Mouse (Mus musculus) frontal cortex, adult 2 months (tissue): ENCODE measurements around the gene Hdac1. TPM values are rescaled to one million over a fixed set of nuclear protein-coding genes. Genes with fewer than 3 reads are reported as not detected.

Experiments
- DNase-seq, 2 experiments: peaks; one replicate each; pipeline ENCODE4 v3.0.0; 2022; ENCODE audit warnings: low spot score in 1 of 2; ENCODE audit errors: extremely low spot score in 1 of 2
- polyA plus RNA-seq: library from polyadenylated mRNA; depleted of rRNA; stranded (reverse); fragments of >200 nt; gene quantifications from 2 replicates; pipeline ENCODE4 v1.2.3, GENCODE M21; 2012

Hdac1 gene
- polyA plus RNA-seq, 1 experiment, result 70.6 TPM

DNA sequence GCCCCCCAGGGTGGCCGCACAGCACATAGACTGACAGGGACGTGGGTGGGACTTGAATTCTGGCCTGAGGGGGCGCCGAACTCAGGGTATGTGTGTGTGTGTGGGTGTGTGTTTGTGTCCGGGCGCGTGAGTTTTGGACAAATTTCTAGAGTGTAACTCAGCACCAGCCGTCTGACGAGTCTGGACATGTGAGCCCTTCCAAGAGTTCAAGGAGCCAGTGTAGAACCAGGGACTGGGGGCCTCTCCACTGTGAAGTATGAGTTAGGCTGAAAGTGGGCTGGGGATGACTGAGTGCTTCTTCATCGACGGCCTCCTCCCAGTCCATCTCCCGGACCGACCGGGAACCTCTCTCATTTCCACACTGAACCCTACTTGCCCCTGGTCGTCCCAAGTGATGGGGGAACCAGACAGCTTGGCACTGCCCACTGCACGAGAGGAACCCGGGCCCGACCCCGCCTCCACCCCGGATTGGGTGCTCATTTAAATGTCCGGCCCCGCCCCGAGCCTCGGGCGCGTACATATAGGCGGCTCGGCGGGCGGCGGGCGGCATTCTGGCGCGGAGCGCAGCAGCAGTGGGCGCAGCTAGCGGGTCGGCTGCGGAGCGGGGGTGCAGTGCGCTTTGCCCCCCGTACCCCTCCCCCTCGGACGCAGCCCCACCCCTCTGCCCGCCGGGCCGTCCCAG lies 29.3 kb downstream of the Hdac1 start, which contains the start of gene Marcksl1:
Marcksl1 (plus strand) TSS at position 496 of the 682 bp plus-strand sequence.
- peak in 1 of 2 experiments; percentile 74 for DNase-seq

DNA sequence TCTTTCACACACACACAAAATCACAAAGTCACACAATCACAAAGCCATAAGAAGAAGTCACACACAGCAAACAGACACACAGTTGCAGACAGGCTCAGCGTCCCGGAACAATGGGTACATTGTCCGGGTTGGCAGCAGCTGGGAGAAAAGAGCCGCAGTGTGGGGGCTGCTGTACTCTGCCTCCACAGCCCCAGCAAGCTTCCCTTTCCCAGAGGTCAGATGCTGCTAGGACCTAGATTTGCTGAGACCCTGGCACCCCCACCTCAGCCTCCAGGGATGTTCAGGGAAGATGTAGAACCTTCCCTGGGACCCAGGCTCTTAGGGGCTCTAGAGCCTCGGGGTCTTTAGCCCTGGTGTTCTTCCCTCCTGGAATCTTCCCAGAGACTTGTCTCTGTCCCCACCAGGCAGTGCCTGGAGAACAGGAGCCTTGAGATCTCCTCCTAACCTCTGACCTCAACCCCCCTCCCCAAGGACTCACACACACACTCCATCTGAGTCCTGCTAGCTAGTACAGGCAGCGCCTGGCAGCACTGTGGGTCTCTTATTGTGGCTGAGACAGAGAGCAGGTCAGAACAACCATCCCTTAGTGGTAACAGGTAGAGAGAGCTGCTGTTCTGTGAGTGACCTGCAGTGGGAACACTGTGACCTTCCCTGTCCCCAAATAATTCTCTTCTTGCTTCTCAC lies 31.0 kb downstream of the Hdac1 start:
- no peak for DNase-seq

DNA sequence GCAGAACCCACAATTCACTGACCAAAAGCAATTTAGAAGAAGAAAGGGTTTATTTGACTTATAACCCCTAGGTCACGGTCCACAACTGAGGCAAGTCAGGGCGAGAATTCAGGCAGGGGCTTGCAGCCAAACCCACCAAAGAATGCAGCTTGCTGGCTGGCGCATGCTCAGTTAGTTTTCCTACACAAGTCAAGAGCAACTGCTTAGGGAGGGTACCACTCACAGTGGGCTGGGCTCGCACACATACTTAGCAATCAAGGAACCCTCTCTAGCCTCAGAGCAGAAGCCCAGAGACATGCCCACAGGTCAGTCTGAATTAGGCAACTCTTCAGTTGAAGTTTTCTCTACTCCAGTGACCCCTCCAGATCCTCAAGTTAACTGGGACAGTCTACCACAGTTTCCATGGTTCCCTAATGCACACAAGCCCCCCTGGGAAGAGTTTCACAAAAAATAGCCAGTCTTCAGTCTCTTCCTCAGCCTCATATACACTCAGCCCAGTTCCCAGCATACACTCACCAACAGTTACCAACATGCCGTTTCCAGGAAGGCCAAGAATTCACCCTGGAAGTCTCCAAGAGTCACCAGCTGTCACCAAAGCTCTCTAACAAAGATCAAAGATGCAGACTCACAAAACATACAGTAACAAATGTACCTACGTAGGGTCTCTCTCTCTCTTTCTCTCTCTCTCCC lies 31.6 kb downstream of the Hdac1 start:
- no peak for DNase-seq

DNA sequence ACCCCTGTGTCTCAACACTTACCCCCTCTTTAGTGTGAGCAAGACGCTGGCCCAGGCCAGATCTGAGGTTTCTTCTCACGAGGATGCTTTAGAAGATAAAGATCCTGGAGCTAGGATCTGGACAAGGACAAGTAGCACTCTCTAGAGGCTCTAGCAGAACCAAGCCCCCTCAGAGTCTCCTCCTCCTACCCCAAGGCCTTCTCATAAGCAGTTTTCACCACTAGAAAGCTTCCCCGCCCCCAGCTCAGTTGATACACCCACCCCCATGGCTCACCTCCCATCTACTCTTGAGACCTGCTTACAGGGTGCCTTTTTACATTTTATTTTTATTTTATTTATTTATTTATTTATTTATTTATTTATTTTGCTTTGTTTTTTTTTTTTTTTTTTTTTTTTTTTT lies 32.9 kb downstream of the Hdac1 start:
- DNase-seq, result no peak

DNA sequence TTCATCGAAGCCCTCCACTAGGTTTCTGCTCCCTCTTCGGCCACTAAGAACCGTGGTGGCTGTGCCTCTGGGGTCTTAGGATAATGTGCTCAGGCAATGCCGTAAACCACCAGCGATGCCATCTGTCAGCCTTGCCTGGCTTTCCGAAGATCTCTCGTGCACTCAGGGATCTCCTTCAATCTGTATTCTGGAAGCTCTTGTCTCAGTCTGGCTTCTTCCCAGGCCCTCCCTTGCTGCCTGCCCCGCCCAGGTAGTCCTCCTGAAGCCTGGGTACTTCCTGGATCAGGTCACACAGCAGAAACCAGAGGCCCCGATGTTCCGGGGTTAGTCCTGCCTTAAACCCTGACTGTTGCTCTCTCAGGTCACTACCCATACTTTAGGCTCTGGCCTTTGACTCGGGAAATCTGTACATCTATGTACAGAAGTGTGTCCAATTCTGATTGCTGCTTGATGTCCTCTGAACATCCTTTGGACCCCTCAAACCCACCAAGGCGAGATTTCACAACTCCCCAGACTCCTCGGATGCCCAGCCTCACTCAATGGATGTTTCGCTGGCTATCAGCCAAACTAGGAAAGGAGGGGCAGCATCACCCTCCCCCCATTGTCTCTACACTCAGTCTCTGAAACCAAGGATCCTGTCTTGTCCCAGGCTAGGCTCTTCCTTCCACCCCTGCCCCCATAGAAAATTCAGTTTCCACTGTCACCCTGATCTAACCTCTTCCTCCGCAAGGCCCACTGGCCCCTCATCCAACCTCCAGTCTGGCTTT lies 33.5 kb downstream of the Hdac1 start:
- DNase-seq, result no peak

DNA sequence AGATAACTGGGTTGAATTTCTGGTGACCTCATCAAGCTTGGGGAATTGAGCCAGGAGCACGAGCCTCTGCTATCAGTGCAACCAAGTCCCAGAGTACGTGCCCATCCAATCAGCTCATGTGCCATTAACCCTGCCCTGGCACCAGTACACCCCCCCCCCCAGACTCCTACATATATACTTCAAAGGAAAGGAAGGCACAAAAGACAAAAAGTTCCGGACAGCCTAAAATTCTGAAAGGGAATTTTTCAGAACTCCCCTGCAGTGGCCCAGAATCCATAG lies 34.3 kb downstream of the Hdac1 start:
- no peak for DNase-seq

DNA sequence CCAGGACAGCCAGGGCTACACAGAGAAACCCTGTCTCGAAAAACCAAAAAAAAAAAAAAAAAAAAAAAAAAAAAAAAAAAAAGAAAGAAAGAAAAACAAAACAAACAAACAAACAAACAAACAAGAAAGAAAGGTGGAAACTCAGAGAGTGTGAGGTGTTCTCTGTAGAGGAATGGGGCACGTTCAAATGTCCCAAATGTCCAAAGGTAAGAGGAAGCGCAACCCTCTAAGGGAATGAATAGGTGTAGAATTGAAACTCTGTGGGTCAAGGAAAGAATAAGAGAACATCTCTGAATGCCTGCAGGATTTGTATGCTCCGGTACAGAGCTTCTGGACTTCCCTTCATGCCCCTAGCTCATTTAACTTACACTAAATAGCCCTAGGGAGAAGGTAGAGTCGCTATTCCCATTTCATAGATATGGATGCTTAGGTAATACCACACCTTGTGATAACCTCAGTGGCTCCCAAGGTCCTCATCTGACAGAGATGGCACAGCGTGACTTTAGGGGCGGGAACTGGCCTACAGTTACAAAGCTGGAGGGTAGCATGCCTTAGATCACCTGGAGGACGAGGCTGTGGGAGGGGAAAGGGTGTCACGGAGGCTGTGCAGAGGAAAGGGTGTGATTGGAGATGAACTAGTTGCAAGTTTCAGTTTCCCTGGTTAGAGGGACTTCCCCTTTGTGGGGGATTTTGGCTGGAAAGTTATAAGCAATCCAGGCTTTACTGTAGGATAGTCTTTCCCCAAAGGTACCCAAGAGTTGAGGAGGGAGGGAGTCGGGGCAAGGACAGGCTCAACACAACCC lies 34.9 kb downstream of the Hdac1 start:
- DNase-seq, result no peak

DNA sequence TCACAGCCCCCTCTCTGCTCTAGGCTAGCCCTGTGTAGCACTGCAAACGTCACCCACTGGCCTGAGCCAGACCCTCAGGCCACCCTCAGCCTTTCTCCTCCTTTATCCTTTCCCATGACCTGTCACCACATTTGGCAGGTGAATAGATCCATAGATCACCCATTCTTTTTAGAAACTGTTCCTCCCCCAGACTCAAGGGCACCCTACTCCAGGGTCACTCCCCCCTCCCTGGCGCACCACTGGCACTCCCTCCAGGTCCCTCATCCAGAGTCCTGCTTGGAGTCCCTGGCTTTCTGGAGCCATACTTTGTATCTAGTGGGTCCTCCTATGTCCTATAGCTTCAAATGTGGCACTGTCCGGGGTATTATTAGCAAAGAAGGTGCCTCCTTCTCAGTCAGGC lies 37.0 kb downstream of the Hdac1 start:
- no peak for DNase-seq

DNA sequence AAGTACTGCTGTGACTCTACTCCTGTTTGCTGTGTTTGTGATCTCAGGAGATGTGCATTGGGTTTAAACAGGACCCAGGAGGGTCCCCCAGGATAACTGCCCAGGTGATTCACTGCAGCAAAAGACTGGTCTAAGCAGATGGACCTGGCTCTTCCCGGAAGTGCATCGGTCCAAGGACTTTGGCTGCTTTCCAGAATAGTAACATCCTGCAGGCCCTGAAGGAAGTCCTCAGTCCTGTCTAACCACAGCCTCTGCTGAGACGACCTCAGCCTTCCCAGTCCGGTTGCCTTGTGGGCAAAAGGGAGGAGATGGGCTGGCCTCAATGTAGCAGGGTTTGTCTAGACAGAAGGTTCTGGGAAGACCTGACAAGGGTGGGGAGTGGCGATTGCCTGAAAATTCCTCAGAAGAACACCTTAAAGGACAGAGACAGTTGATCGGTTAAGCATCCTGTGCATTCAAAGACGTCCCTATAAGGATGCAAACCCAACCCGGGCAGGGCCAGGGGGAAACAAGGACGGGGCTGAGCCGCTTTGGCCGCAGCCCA lies 39.5 kb downstream of the Hdac1 start:
- DNase-seq, result no peak

DNA sequence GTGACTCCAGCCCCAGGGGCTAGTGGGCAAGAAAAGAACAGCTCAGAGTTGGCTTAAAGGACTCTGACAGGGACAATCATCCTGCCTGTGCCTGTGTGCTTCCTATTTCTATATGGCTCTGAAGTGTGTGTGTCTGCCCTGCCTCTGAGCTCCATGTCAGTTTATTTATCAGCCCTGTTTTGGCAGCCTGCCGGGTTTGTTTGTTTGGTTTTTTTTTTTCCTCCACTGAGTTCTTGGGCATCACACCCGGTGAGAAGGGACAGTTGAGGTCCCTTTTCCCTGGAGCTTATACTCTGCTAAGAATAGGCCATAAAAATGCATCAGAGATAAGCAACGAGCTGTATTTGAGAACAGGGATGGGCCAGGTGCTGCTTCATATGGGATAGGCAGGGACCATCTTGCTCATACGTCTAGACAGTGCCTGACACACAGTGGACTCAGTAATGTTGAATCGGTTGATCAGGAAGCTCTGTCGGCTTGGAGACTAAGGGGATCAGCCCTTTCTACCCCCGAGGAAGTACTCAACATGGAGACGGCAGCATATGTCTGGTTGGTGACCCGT lies 40.1 kb downstream of the Hdac1 start:
- no peak for DNase-seq

DNA sequence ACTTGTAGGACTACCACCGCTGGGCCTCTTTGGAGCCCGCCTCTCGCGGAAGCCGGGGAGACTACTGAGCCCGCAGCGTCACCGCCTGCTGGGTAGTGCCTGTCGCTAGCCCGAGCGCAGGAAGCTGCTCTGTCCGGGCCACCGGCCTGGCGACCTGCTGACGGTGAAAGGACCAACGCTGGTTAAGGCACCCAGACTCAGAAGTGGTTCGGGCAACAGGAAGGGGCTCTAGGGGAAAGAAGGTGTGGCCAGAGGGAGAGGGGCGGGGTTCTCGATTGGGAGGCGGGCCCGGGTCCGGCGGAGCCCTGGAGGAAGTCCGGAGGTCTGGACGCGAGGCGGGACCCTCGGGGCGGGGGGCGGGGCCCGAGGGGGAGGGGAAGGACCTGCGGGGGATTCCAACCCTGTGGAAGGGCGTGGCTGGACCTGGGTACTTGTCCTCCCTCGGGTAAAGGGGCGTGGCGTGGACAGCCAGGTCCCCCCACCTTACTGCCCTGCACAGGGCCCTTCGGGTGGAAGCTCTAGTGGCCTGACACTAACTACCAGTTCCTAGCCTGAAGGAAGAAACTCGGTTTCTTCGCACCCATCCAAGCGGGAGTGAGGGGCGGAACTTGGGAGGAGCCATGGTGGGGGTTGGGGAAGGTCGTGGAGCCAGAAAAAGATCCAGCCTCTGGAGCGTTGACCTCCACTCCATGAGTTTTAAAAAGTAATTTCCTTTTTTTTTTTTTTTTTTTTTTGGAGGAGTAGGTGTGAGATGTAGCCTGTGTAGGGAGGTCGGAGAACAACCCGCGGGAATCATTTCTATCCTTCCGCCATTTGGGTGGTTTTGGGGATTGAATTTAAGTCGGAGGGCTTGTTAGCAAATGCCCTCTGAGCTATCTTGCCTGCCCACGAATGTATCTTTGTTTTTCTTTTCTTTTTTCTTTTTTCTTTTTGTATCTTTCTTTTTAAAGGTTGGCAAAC lies 41.6 kb downstream of the Hdac1 start:
- peak in 1 of 2 experiments; percentile 63 for DNase-seq

DNA sequence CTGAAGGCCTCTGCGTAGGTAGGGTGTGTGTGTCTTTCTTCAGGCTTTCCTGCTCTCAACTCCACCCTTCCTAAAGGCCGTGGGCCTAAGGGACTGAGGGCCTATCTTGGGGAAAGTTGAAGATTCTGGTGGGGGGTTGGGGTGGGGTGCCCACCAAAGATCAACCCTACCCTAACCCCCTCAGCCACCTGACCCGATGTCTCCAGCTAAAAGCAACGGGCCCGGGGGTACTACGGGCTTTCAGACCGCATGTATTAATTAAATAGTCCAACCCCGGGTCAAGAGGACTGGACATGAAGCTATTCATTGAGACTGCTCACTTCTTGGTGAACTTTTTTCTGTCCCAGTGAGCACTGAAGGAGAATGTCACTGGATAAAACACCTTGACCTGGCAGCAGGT lies 42.5 kb downstream of the Hdac1 start:
- DNase-seq, result no peak

DNA sequence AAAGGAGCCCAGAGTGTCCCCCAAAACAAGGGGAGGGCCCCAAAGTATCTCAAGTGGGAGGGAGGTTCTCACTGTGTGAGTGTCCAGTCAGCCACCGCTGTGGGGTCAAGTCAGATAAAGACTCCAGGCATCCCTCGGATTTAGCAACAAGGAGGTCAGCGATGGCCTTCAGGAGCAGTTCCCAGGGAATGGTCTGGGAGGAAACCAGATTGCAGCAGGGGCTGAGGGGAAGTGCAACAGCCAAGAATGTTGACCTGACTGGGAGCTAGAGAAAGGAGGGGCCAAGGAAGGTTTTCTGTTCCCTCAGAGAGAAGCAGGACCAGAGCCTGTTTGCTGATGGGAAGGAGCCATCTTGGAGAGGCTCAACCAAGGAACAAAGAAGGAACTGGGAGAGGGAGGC lies 43.6 kb downstream of the Hdac1 start:
- DNase-seq, result no peak

DNA sequence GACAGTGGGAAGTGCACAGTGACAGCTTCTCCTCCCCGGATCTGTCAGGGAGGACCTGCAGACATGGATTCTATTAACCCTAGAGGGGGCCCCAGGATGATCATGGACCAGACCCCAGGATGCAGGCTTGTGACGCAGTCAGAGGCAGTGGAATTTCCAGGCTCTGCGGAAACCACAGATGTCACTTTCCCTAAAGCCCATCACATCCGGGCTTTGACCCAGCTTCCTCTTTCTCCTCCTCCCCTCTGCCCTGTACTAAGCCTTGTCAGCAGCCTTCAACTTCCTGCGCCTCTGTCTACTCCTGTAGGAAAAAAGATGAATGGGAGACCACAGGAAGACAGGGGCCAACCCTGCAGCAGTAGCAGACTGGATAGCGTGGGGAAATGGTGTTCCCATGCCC lies 45.9 kb downstream of the Hdac1 start:
- DNase-seq, result no peak

DNA sequence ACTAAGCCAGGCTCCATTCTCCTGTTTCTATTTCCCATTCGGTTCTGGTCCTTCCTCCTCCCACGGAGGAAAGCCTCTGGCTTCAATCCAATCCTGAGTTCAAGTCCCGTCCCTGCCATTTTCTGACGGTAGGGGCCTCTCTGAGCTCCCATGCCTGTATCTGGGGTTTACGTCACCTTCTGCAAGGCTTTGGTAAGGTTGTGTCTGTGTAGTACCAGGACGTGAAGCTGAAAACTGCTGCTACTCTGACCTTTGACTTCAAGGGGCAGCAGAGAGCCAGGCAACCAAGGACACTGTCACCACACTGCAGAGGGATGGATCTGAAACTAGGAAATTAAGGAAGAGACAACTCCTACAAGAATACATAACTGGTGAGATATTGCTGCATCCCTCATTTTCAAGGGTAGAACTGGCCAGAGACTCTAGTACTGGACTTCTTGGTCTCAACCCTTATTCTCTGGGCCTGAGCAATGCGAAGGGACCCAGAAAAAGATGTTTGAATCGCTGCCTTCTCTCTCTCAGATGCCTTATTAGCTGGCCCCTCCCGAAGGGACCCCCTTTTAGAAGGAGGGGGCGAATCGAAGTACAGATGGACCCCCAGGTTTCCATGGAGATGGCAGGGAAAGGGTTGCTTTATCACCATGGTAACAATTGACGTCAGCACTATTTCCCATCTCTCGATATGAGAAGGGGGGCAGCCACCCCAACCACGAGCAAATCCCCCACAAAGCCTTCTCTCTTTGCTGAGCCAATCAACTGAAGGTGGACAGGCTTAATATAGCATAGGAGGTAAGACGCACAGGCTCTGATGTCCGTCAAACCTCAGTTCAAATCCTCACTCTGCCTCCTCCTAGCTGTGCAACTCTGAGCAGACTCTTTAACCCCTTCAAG lies 46.6 kb downstream of the Hdac1 start:
- DNase-seq, result peak in 1 of 2 experiments; percentile 60

DNA sequence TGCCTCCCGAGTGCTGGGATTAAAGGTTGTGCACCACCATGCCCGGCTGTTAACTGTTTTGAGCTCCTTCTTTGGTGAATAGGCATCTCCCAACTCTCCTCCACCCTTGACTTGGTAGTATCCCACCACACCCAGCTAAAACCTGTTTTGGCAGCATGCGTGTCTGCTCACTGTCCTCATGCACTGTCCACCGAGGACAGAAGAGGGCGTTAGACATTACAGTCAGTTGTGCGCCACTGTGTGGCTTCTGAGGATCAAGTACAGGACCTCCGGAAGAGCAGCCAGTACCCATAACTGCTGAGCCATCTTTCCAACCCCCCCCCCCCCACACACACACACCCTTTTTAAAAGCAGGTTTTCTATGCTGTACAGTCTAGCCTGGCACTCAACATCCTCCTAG lies 47.8 kb downstream of the Hdac1 start:
- DNase-seq, result no peak

DNA sequence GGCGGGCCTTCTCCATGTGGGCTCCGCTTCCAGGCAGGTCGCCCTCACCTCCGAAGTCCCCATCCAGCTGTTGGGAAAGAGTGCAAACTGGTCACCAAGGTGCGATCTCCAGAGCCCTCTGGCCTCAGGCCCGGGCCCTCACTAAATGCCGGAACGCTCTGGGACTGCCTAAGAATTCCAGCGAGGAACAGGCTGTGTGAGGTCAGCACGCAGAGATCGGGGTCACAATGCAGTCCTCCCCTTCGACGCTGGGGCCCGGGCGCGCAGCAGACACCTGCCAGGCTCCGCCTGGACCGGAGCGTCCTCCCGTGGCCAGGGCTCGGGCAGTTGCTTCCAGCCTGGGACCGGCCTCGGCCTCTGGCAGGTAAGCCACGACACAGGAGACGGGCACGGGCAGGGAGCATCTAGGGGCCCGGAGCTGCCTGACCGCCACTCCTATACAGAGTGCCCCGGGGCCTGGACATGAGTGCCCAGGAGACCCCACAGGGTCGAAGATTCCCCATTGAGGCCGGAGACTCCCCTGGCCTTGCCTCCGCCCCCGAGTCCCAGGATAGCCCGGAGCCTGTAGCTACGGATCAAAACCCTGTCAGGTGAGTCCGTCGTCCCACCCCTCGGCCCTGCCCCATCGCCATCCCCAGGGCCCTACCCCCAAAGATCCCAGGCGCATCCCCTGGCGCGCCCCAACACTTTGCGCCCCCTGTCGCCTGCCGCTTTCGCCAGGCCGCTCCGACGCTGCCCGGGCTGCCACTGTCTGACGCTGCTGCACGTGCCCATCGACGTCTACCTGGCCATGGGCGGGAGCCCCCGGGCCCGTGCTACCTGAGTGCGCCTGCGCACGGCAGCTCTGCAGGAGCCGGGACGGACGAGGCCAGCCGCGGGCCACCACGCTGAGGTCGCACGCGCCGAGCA lies 51.3 kb downstream of the Hdac1 start, which contains the start of the genes Tssk3 and Fam229a:
Tssk3 (minus strand) TSS at position 51 of the 909 bp plus-strand sequence.
Fam229a (plus strand) TSS at position 219 of the 909 bp plus-strand sequence.
- no peak for DNase-seq
